Mouse (Mus musculus) gastrocnemius, adult 18-20 months (tissue): Measurements from ENCODE around the gene Plekha5. TPM values are rescaled to one million over a fixed set of nuclear protein-coding genes. Genes with fewer than 3 reads are reported as not detected.

ENCODE experiments used
- DNase-seq: peaks from one replicate; pipeline ENCODE4 v3.0.0; 2021; ENCODE audit warnings: low spot score
- total RNA-seq, 2 experiments: library from RNA; stranded (reverse); gene quantifications; 2 replicates each; pipeline ENCODE4 v1.2.3; 2021

Plekha5 gene
- total RNA-seq, 2 experiments from 2014 or later = 10.0 to 10.5 TPM

GRCm38 (mm10) chr6:140454388-140454787 lies 30.5 kb downstream of the Plekha5 start:
- no peak for DNase-seq

- no peak for DNase-seq
Observed at GRCm38 (mm10) chr6:140455851-140456250, 32.0 kb downstream of the Plekha5 start.

- no peak for DNase-seq
Observed at GRCm38 (mm10) chr6:140456393-140457163, 32.7 kb downstream of the Plekha5 start.

GRCm38 (mm10) chr6:140460398-140460797 lies 36.5 kb downstream of the Plekha5 start:
- no peak for DNase-seq

GRCm38 (mm10) chr6:140464818-140465217 lies 41.0 kb downstream of the Plekha5 start:
- no peak for DNase-seq

- DNase-seq = no peak
Observed at GRCm38 (mm10) chr6:140465946-140466646, 42.2 kb downstream of the Plekha5 start.

- DNase-seq = no peak
Observed at GRCm38 (mm10) chr6:140466841-140467240, 43.0 kb downstream of the Plekha5 start.

- DNase-seq = no peak
Observed at GRCm38 (mm10) chr6:140467851-140468250, 44.0 kb downstream of the Plekha5 start.

GRCm38 (mm10) chr6:140469791-140470190 lies 45.9 kb downstream of the Plekha5 start:
- DNase-seq = no peak

GRCm38 (mm10) chr6:140471751-140472150 lies 47.9 kb downstream of the Plekha5 start:
- no peak for DNase-seq

- DNase-seq = peak; percentile 68
Observed at GRCm38 (mm10) chr6:140472345-140472744, 48.5 kb downstream of the Plekha5 start.

GRCm38 (mm10) chr6:140475393-140476087 lies 51.7 kb downstream of the Plekha5 start:
- no peak for DNase-seq

GRCm38 (mm10) chr6:140476981-140477380 lies 53.1 kb downstream of the Plekha5 start:
- DNase-seq = no peak

- DNase-seq = no peak
Observed at GRCm38 (mm10) chr6:140478031-140478430, 54.2 kb downstream of the Plekha5 start.

GRCm38 (mm10) chr6:140478943-140479342 lies 55.1 kb downstream of the Plekha5 start:
- DNase-seq = no peak

- no peak for DNase-seq
Observed at GRCm38 (mm10) chr6:140480425-140481081, 56.7 kb downstream of the Plekha5 start.

- peak; percentile 80 for DNase-seq
Observed at GRCm38 (mm10) chr6:140481701-140482460, 58.0 kb downstream of the Plekha5 start.

GRCm38 (mm10) chr6:140484170-140484569 lies 60.3 kb downstream of the Plekha5 start:
- peak; percentile 37 for DNase-seq

GRCm38 (mm10) chr6:140485636-140486035 lies 61.8 kb downstream of the Plekha5 start:
- DNase-seq = no peak

- DNase-seq = no peak
Observed at GRCm38 (mm10) chr6:140486685-140487084, 62.8 kb downstream of the Plekha5 start.

- DNase-seq = no peak
Observed at GRCm38 (mm10) chr6:140487489-140487888, 63.6 kb downstream of the Plekha5 start.
